Mouse (Mus musculus) myocyte (in vitro differentiated cells): Measurements from ENCODE around the gene Glt6d1. TPM values are rescaled to one million over a fixed set of nuclear protein-coding genes. Genes with fewer than 3 reads are reported as not detected.

ENCODE experiments used
- H3K27me3 ChIP-seq: one replicate; pipeline ENCODE4 v1.6.1; 2011; ENCODE audit not compliant: control insufficient read depth, insufficient read depth, insufficient read length
- H3K36me3 ChIP-seq: one replicate; pipeline ENCODE4 v1.6.1; 2011; ENCODE audit not compliant: control insufficient read depth, insufficient read depth
- H3K4me2 ChIP-seq: one replicate; pipeline ENCODE4 v1.6.1; 2011; ENCODE audit warnings: low read depth, control low read depth
- H3K4me3 ChIP-seq: one replicate; pipeline ENCODE4 v1.5.1; 2011; ENCODE audit warnings: mild to moderate bottlenecking, control low read depth, moderate library complexity
- H3K79me2 ChIP-seq: one replicate; pipeline ENCODE4 v1.6.1; 2011; ENCODE audit not compliant: control insufficient read depth, insufficient read depth
- H3ac ChIP-seq: one replicate; pipeline ENCODE4 v1.6.1; 2011; ENCODE audit not compliant: control insufficient read depth, insufficient read length
- CEBPB ChIP-seq: IDR thresholded peaks from 2 replicates; pipeline ENCODE4 v1.6.1; 2011; ENCODE audit warnings: mild to moderate bottlenecking, moderate library complexity; ENCODE audit not compliant: poor library complexity, insufficient read depth, severe bottlenecking
- E2F4 ChIP-seq: IDR thresholded peaks from one replicate; pipeline ENCODE4 v1.6.1; 2011; ENCODE audit warnings: mild to moderate bottlenecking, control low read depth, moderate library complexity; ENCODE audit not compliant: insufficient read depth
- MAX ChIP-seq: IDR thresholded peaks from one replicate; pipeline ENCODE4 v1.6.1; 2011; ENCODE audit warnings: low read depth, mild to moderate bottlenecking, control low read depth
- MYOD1 ChIP-seq, 3 experiments: IDR thresholded peaks; one replicate each; pipeline ENCODE4 v1.6.1; 2011; ENCODE audit warnings: control low read depth in 2 of 3, low read depth in 2 of 3, mild to moderate bottlenecking in 2 of 3, moderate library complexity in 1 of 3; ENCODE audit not compliant: insufficient read length in 2 of 3, control insufficient read depth in 1 of 3
- MYOG ChIP-seq, 3 experiments: IDR thresholded peaks; one replicate each; pipeline ENCODE4 v1.6.1; 2011; ENCODE audit warnings: control low read depth in 2 of 3, low read depth in 2 of 3, mild to moderate bottlenecking in 2 of 3; ENCODE audit not compliant: insufficient read length in 2 of 3, control insufficient read depth in 1 of 3, insufficient read depth in 1 of 3
- POLR2A ChIP-seq: IDR thresholded peaks from one replicate; pipeline ENCODE4 v1.6.1; 2011; ENCODE audit warnings: low read depth, mild to moderate bottlenecking, control low read depth, moderate library complexity; ENCODE audit not compliant: insufficient read length
- POLR2AphosphoS2 ChIP-seq: IDR thresholded peaks from one replicate; pipeline ENCODE4 v1.6.1; 2011; ENCODE audit warnings: low read depth, control low read depth; ENCODE audit not compliant: insufficient read length
- REST ChIP-seq: IDR thresholded peaks from one replicate; pipeline ENCODE4 v1.6.1; 2011; ENCODE audit warnings: mild to moderate bottlenecking, control low read depth, moderate library complexity; ENCODE audit not compliant: insufficient read depth, insufficient read length
- SRF ChIP-seq: IDR thresholded peaks from one replicate; pipeline ENCODE4 v1.6.1; 2011; ENCODE audit warnings: low read depth; ENCODE audit not compliant: control insufficient read depth, insufficient read length
- TCF12 ChIP-seq: IDR thresholded peaks from one replicate; pipeline ENCODE4 v1.6.1; 2011; ENCODE audit warnings: mild to moderate bottlenecking, control low read depth; ENCODE audit not compliant: poor library complexity, insufficient read depth, severe bottlenecking
- TCF3 ChIP-seq: IDR thresholded peaks from one replicate; pipeline ENCODE4 v1.6.1; 2011; ENCODE audit warnings: low read depth, control low read depth; ENCODE audit not compliant: insufficient read length
- USF1 ChIP-seq: IDR thresholded peaks from one replicate; pipeline ENCODE4 v1.6.1; 2011; ENCODE audit warnings: low read depth, mild to moderate bottlenecking, control low read depth, moderate library complexity
- polyA plus RNA-seq: library from polyadenylated mRNA; unstranded; fragments of >200 nt; fragmentation: generic; extraction: Trizol; gene quantifications from one replicate; pipeline ENCODE4 v1.2.1, GENCODE M21; 2012; ENCODE audit warnings: missing spikeins

Glt6d1 gene
- polyA plus RNA-seq, 1 experiment: not detected

DNA sequence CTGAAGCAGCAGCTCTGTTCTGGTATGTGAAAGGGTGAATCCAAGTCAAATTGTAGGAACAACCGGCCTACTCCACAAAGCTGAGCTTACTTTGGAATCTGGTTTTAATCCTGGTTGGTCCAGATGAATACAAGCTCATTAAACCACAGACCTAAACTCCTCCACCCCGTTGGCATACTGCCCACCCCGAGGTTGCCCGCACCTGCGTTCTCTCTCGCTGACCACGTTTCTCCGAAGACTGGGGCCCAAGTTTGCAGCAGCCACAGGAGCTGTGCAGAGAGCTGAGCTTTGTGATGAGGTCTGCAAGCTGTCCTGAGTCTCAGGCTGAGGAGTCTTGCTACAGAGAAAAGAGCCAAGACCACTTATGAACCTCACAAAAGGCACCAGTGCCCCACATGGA is 30.9 kb upstream of the Glt6d1 start:
- TF ChIP-seq E2F4 (no peak), SRF (no peak), MAX (no peak), TCF12 (no peak), POLR2A (no peak), POLR2AphosphoS2 (no peak), CEBPB (no peak), USF1 (no peak), REST (no peak), MYOD1 (IDR thresholded peaks at IDR 0.05; ENCODE audit: control insufficient read depth in 1 of 3, insufficient read length in 2 of 3, low read depth in 2 of 3) (no peak), MYOG (IDR thresholded peaks at IDR 0.05; ENCODE audit: control insufficient read depth in 1 of 3, insufficient read depth in 1 of 3, insufficient read length in 2 of 3, low read depth in 2 of 3) (no peak), TCF3 (no peak)
- no peaks in the 10 kb centered on the region for H3K79me2 ChIP-seq
- H3K27me3 ChIP-seq: peaks cover 10% of the 10 kb centered on the region

DNA sequence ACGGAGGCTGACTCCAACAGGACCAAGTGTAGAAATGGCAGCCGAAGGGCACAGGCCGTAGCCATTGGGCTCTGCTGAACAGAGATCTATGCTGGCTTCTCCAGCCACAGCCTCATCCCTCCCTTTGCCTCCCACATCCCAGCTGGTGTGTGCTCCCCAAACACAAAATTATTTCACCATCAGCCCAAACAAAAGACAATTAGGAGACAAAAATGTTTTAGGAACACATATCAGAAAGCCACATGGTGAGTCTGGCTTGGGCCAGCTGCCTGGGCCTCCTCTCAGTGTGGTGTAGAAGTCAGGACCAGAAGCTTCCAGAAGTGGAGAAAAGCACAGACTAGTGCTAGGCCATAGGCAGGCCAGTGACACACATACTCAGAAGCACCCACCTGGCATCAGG is 28.4 kb upstream of the Glt6d1 start:
- no peak overlapping the region for H3K4me3 ChIP-seq
- H3ac ChIP-seq: no peak overlapping the region
- H3K27me3 ChIP-seq: peaks cover 10% of the 10 kb centered on the region
- no peaks in the 10 kb centered on the region for H3K79me2 ChIP-seq
- no peak overlapping the region for H3K4me2 ChIP-seq
- no peaks in the 10 kb centered on the region for H3K36me3 ChIP-seq
- no peak for TF ChIP-seq TCF3
- no peak for TF ChIP-seq POLR2A
- no peak for TF ChIP-seq CEBPB
- no peak for TF ChIP-seq MYOG (IDR thresholded peaks at IDR 0.05; ENCODE audit: control insufficient read depth in 1 of 3, insufficient read depth in 1 of 3, insufficient read length in 2 of 3, low read depth in 2 of 3)
- TF ChIP-seq MAX: no peak
- TF ChIP-seq E2F4: no peak
- no peak for TF ChIP-seq SRF
- TF ChIP-seq MYOD1 (IDR thresholded peaks at IDR 0.05; ENCODE audit: control insufficient read depth in 1 of 3, insufficient read length in 2 of 3, low read depth in 2 of 3): no peak
- no peak for TF ChIP-seq REST
- TF ChIP-seq TCF12: no peak
- no peak for TF ChIP-seq POLR2AphosphoS2
- no peak for TF ChIP-seq USF1

More for the DNA sequence above, 30.9 kb upstream of the Glt6d1 start:
- Histone ChIP-seq H3K4me2 (no peak overlapping the region), H3K4me3 (no peak overlapping the region), H3ac (no peak overlapping the region), H3K36me3 (no peaks in the 10 kb centered on the region)

DNA sequence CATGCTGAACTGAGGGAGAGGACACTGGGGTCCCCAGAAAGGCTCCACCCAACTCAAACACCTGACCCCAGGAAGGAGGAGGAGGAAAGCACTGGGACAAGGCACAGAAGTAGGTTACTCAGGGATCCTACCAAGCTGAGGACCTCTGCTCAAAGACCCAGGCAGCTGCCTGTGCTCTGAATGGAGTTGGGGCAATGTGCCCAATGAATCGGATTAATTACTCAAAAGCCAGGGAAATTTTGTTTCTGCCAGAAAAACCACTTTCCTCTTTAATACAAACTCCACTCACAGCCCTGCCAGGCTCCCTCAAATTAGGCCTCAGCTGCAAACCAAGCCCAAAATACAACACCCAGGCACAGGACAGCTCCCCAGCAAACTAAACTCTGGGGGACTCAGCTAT is 27.1 kb upstream of the Glt6d1 start:
- no peaks in the 10 kb centered on the region for H3K36me3 ChIP-seq
- H3K4me3 ChIP-seq: no peak overlapping the region
- H3K27me3 ChIP-seq: peaks cover 10% of the 10 kb centered on the region
- H3ac ChIP-seq: no peak overlapping the region
- TF ChIP-seq TCF12 (no peak), CEBPB (no peak), MAX (no peak), REST (no peak), USF1 (no peak), SRF (no peak), MYOG (IDR thresholded peaks at IDR 0.05; ENCODE audit: control insufficient read depth in 1 of 3, insufficient read depth in 1 of 3, insufficient read length in 2 of 3, low read depth in 2 of 3) (no peak), E2F4 (no peak), POLR2AphosphoS2 (no peak), TCF3 (no peak), MYOD1 (IDR thresholded peaks at IDR 0.05; ENCODE audit: control insufficient read depth in 1 of 3, insufficient read length in 2 of 3, low read depth in 2 of 3) (no peak), POLR2A (no peak)
- H3K79me2 ChIP-seq: no peaks in the 10 kb centered on the region
- H3K4me2 ChIP-seq: no peak overlapping the region

DNA sequence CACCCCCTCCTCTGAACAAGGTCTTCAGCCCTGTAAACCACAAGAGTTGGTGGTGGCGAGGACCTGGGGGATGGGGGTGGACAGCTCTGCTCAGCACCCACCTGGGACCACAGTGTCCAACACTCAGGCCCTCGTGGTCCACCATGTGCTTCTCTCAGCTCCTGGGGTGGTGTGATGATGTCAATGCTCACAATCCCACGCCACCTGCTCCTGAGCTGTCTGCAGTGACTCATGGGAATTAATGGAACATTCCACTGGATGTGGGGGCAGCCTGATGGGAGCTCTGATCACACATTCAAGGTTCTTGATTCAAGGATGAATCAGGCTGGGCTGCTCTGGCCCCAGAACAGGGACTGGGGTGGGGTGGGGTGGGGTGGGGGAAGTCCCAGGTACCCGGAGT is 26.5 kb upstream of the Glt6d1 start:
- H3K4me3 ChIP-seq: no peak overlapping the region
- TF ChIP-seq CEBPB: no peak
- TF ChIP-seq REST: no peak
- no peak for TF ChIP-seq USF1
- no peak for TF ChIP-seq MYOG (IDR thresholded peaks at IDR 0.05; ENCODE audit: control insufficient read depth in 1 of 3, insufficient read depth in 1 of 3, insufficient read length in 2 of 3, low read depth in 2 of 3)
- TF ChIP-seq MYOD1 (IDR thresholded peaks at IDR 0.05; ENCODE audit: control insufficient read depth in 1 of 3, insufficient read length in 2 of 3, low read depth in 2 of 3): peak in 2 of 3 experiments; percentile 51 to 59
- TF ChIP-seq TCF12: no peak
- H3K27me3 ChIP-seq: peaks cover 10% of the 10 kb centered on the region
- no peak overlapping the region for H3ac ChIP-seq
- no peaks in the 10 kb centered on the region for H3K36me3 ChIP-seq
- no peaks in the 10 kb centered on the region for H3K79me2 ChIP-seq
- H3K4me2 ChIP-seq: no peak overlapping the region

DNA sequence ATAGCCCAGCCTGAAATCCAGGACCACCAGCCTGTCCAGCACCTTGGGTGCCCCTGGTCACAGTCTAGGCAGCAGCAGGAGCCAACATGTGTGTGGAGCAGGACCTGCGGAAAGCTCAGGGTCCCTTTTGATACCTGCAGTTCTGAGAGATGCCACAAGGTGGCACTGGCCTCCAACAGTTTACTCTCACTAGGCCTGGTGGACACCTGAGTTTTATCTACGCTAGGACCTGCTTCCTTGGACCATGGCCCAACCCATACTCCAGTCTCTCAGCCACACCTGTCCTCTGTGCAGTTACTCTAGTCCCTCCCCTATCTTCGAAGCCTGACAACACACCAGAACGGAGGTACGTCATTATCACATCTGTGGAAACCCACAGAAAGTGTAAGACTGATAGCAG is 20.6 kb upstream of the Glt6d1 start:
- no peak overlapping the region for H3K4me2 ChIP-seq

More for the DNA sequence above, 20.6 kb upstream of the Glt6d1 start:
- Histone ChIP-seq H3K79me2 (no peaks in the 10 kb centered on the region), H3K27me3 (no peaks in the 10 kb centered on the region), H3K4me3 (no peak overlapping the region), H3ac (no peak overlapping the region), H3K36me3 (no peaks in the 10 kb centered on the region)
- TF ChIP-seq POLR2A (no peak), TCF12 (no peak), USF1 (no peak), MAX (no peak), MYOG (IDR thresholded peaks at IDR 0.05; ENCODE audit: control insufficient read depth in 1 of 3, insufficient read depth in 1 of 3, insufficient read length in 2 of 3, low read depth in 2 of 3) (no peak), REST (no peak), CEBPB (no peak), MYOD1 (IDR thresholded peaks at IDR 0.05; ENCODE audit: control insufficient read depth in 1 of 3, insufficient read length in 2 of 3, low read depth in 2 of 3) (no peak), E2F4 (no peak), TCF3 (no peak), POLR2AphosphoS2 (no peak), SRF (no peak)
